Mouse (Mus musculus) lung, postnatal 14 days (tissue): ENCODE measurements around the gene Efs.

Source experiments
- DNase-seq: peaks from one replicate; pipeline ENCODE4 v3.0.0; 2021

Gene Efs

DNA sequence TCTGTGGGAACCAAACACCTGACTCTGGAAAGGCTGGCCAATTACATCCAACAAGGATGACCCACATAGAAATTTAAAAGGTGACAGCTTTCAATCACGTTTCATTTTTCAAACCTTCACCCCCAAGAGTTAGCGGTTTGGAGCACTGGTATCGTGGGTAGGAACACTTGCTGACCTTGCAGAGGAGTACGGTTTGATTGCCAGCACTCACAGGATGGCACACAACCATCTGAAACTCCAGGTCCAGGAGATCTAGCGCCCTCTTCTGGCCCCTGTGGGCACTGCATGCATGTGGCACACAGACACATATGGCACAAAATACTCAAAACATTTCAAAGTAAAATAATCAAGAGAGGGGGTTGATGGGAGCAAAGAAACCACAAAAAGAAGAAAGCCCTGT lies 59.0 kb downstream of the Efs start:
- peak; percentile 20 for DNase-seq
